Mouse (Mus musculus): ENCODE results near the gene M6pr.

DNA sequence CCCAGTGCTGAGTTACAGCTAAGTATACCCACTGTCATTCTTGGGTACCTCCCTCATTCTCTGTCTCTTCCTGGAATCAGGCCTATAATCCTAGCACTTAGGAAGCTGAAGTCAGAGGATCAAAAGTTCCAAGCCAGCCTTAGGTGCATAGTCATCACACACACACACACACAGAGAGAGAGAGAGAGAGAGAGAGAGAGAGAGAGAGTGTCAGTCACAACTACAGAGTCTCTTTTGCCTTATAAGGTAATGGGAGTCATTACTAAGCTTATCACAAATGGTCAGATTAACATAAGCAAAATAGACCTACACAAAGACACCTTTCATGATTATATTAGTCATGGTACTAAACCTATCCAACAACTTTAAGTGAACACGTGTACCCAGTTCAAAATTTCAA, 19.2 kb upstream of the M6pr start:
- TF ChIP-seq CTCF (conservative IDR thresholded peaks at IDR 0.05; ENCODE audit: insufficient read depth, insufficient read length, low read depth, low read length): no peak
- TF ChIP-seq POLR2A (IDR thresholded peaks at IDR 0.05; ENCODE audit: low read depth, low read length): no peak
